Mouse (Mus musculus) kidney, embryonic 16.5 days (tissue): ENCODE results near the gene 4930435E12Rik. TPM values are rescaled to one million over a fixed set of nuclear protein-coding genes. Genes with fewer than 3 reads are reported as not detected.

Experiments used
- polyA plus RNA-seq: library from polyadenylated mRNA; unstranded; fragments of >200 nt; fragmentation: Nextera tagmentation; extraction: Ambion mirVana; gene quantifications from 2 replicates; pipeline ENCODE4 v1.2.1, GENCODE M21; 2015

4930435E12Rik gene
- polyA plus RNA-seq, 1 experiment from 2014 or later, result not detected

Other genes starting within 250 kb of the 4930435E12Rik start
- gene Arhgap31, start 115.5 kb downstream of the 4930435E12Rik start, polyA plus RNA-seq, result 10.8 and 13.3 TPM in 2 replicates
- gene B4galt4, start 86.5 kb downstream of the 4930435E12Rik start, polyA plus RNA-seq, result 32.7 and 34.5 TPM in 2 replicates
- 11.4 and 22.5 TPM in 2 replicates for gene Upk1b, start 28.4 kb downstream of the 4930435E12Rik start, polyA plus RNA-seq
- gene Igsf11, start 63.9 kb upstream of the 4930435E12Rik start, polyA plus RNA-seq, result 2.6 and 2.9 TPM in 2 replicates